Mouse (Mus musculus) brain, embryonic 14.5 days (tissue): ENCODE measurements around the gene Ndufc1.

ENCODE experiments used
- CTCF ChIP-seq: fragments of 200-500 bp; IDR thresholded peaks from 2 replicates; pipeline ENCODE4 v1.5.1; 2012; ENCODE audit warnings: inconsistent platforms, mild to moderate bottlenecking, moderate library complexity, borderline replicate concordance; ENCODE audit not compliant: insufficient read depth, insufficient read length; ENCODE audit errors: extremely low read depth
- POLR2A ChIP-seq: fragments of 200-500 bp; IDR thresholded peaks from 2 replicates; pipeline ENCODE4 v1.6.1; 2012; ENCODE audit warnings: mild to moderate bottlenecking, inconsistent platforms, borderline replicate concordance; ENCODE audit not compliant: poor library complexity, insufficient read depth, insufficient read length, severe bottlenecking; ENCODE audit errors: extremely low read depth

GRCm38 (mm10) chr3:51379786-51380659 is 28.8 kb downstream of the Ndufc1 start:
- TF ChIP-seq POLR2A (no peak), CTCF (no peak)
